Mouse (Mus musculus) erythroblast, embryonic 14.5 days (primary cell): ENCODE data around the gene Hist1h2bp. TPM values are rescaled to one million over a fixed set of nuclear protein-coding genes. Genes with fewer than 3 reads are reported as not detected.
"Not testable (repeated sequence)": the region's sequence is repeated elsewhere in the genome, so short reads cannot be mapped to it uniquely, and the experiment has no call there.

Experiments
- H3K27me3 ChIP-seq: 2 replicates; pipeline ENCODE4 v1.6.1; 2012; ENCODE audit warnings: inconsistent platforms; ENCODE audit not compliant: control insufficient read depth
- H3K36me3 ChIP-seq: 2 replicates; pipeline ENCODE4 v1.6.1; 2012; ENCODE audit warnings: mild to moderate bottlenecking, inconsistent platforms; ENCODE audit not compliant: control insufficient read depth
- H3K4me1 ChIP-seq: 2 replicates; pipeline ENCODE4 v1.6.1; 2012; ENCODE audit warnings: inconsistent platforms; ENCODE audit not compliant: control insufficient read depth
- H3K4me3 ChIP-seq: replicated peaks from 2 replicates; pipeline ENCODE3; 2012; ENCODE audit warnings: moderate library complexity, mild to moderate bottlenecking, inconsistent platforms
- H3K9me3 ChIP-seq: 2 replicates; pipeline ENCODE4 v1.6.1; 2012; ENCODE audit warnings: low read length, inconsistent platforms, mixed read lengths; ENCODE audit not compliant: control insufficient read depth
- GATA1 ChIP-seq: IDR thresholded peaks from 2 replicates; pipeline ENCODE4 v1.6.1; 2012; ENCODE audit warnings: low read length, inconsistent platforms, mixed read lengths
- TAL1 ChIP-seq: IDR thresholded peaks from 3 replicates; pipeline ENCODE4 v1.6.1; 2012; ENCODE audit warnings: low read length, inconsistent platforms, mixed read lengths
- polyA plus RNA-seq: library from polyadenylated mRNA; stranded (reverse); fragments of >175 nt; gene quantifications from 2 replicates; pipeline ENCODE4 v1.2.3, GENCODE M21; 2012

The Hist1h2bp gene
- polyA plus RNA-seq, 1 experiment = 5.1 TPM

DNA sequence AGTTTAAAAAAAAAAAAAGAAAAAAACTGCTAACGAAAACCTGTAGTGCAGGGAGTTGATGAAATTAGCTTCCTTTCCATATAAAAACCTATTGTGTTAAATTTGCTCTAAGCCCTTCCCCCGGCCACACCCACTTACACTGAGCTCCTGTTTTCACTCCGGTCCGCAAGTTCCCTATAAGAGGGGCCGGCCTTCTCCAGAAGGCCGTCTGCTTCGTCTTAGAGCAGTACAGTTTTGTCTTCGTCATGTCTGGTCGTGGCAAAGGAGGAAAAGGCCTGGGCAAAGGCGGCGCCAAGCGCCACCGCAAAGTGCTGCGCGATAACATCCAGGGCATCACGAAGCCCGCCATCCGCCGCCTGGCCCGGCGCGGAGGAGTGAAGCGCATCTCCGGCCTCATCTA lies 24.3 kb downstream of the Hist1h2bp start, which contains the start of gene Hist1h4m:
Gene Hist1h4m, plus strand, starts transcription at position 208 of the 400 bp plus-strand sequence.
- H3K4me3 ChIP-seq = peak within 1 kb of the TSS; percentile 57
- not testable (repeated sequence) for H3K36me3 ChIP-seq, H3K27me3 ChIP-seq, H3K9me3 ChIP-seq, H3K4me1 ChIP-seq

DNA sequence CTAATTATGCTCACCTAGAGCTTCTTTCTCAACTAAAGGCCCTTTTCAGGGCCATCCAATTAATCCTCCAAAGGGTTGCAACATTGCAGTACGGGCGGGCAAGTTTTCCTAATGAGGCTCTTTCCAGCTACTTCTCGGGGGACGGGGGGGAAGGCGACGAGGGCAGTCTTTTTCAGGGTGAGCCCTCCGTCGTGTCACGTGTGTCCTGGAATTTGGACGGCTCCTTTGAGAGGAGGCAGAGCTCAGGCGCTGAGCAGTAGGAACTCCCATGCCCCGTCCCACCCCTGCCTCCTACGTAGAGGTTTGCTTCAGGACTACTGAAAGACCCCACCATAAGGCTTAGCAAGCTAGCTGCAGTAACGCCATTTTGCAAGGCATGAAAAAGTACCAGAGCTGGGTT lies 24.8 kb downstream of the Hist1h2bp start:
- not testable (repeated sequence) for H3K27me3 ChIP-seq, H3K4me1 ChIP-seq, H3K9me3 ChIP-seq, H3K36me3 ChIP-seq
- H3K4me3 ChIP-seq = peak overlapping the region; percentile 57

DNA sequence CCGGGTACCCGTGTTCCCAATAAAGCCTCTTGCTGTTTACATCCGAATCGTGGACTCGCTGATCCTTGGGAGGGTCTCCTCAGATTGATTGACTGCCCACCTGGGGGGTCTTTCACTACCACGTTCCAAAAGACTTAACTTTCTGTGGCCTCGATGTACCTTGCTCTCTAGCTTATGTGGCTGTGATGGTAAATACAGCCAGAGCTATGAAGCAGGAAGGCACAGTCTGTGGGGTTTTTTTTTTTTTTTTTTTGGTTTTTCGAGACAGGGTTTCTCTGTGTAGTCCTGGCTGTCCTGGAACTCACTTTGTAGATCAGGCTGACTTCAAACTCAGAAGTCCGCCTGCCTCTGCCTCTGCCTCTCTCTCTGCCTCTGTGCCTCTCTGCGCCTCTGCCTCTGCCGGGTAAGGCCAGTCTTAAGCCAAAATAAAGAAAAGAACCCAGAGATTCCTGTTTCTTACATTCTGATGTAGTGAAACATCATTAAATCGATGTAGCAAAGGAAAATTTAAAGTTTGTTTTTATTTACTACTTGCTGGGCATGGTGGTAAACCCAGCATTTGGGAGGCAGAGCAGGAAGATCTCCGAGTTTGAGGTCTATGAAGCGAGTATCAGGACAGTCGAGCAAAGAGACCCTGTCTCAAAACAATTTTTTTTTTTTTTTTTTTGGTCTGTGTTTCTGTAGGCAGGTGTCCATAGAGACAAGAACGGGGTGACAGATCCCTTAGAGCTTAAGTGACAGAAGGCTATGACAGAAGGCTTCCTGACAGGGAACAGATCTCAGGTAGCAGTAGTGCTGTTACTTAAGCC lies 33.0 kb downstream of the Hist1h2bp start:
- H3K4me1 ChIP-seq = peaks cover 15% of the 10 kb centered on the region
- not testable (repeated sequence) for H3K9me3 ChIP-seq, H3K4me3 ChIP-seq, H3K27me3 ChIP-seq
- H3K36me3 ChIP-seq = peaks cover 32% of the 10 kb centered on the region

DNA sequence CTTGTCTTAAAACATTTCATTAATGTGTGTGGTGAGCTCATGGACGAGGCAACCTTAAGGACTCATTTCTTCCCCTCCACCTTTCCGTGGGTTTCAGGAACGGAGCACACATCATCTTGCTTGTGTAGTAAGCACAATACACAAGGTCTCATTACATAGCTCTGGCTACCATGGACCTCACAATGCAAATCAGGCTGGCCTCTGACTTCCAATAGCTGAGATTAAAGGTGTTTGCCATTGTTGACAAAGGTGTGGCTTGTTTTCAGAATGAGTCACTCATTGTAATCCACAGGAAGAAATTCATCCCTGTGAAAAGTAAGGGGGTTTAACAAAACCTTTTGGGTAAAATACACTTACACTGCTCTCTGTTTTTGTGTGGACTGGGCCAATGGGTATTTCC lies 41.2 kb downstream of the Hist1h2bp start:
- TF ChIP-seq TAL1 (no peak), GATA1 (no peak)
- H3K9me3 ChIP-seq = no peaks in the 10 kb centered on the region
- peaks cover 28% of the 10 kb centered on the region for H3K36me3 ChIP-seq
- H3K4me3 ChIP-seq = no peak overlapping the region
- peaks cover 26% of the 10 kb centered on the region for H3K4me1 ChIP-seq
- no peaks in the 10 kb centered on the region for H3K27me3 ChIP-seq

DNA sequence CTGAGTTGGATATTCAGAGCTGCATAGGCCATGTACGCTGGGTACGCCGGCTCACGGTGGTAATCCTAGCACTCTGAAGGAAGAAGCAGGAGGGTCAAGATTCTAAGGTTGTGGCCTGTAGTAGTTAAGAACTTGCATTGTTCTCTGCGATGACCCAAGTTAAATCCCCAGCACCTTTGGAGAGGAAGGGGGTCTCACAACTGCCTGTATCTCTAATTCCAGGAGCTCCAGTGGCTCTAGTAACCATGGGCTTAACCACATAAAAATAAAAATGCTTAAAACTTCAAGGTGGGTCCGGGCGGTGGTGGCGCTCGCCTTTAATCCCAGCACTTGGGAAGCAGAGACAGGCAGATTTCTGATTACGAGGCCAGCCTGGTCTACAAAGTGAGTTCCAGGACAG lies 43.1 kb downstream of the Hist1h2bp start:
- H3K27me3 ChIP-seq = no peaks in the 10 kb centered on the region
- H3K36me3 ChIP-seq = peaks cover 19% of the 10 kb centered on the region
- peak overlapping the region; percentile 55 for H3K4me3 ChIP-seq
- TF ChIP-seq TAL1 (no peak), GATA1 (no peak)
- H3K9me3 ChIP-seq = no peaks in the 10 kb centered on the region
- H3K4me1 ChIP-seq = peaks cover 24% of the 10 kb centered on the region

DNA sequence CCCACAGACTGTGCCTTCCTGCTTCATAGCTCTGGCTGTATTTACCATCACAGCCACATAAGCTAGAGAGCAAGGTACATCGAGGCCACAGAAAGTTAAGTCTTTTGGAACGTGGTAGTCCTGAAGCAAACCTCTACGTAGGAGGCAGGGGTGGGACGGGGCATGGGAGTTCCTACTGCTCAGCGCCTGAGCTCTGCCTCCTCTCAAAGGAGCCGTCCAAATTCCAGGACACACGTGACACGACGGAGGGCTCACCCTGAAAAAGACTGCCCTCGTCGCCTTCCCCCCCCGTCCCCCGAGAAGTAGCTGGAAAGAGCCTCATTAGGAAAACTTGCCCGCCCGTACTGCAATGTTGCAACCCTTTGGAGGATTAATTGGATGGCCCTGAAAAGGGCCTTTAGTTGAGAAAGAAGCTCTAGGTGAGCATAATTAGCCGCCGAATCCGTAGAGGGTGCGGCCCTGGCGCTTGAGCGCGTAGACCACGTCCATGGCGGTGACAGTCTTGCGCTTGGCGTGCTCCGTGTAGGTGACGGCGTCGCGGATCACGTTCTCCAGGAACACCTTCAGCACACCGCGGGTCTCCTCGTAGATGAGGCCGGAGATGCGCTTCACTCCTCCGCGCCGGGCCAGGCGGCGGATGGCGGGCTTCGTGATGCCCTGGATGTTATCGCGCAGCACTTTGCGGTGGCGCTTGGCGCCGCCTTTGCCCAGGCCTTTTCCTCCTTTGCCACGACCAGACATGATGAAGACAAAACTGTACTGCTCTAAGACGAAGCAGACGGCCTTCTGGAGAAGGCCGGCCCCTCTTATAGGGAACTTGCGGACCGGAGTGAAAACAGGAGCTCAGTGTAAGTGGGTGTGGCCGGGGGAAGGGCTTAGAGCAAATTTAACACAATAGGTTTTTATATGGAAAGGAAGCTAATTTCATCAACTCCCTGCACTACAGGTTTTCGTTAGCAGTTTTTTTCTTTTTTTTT lies 44.4 kb downstream of the Hist1h2bp start, which contains the start of gene Hist1h4n:
Gene Hist1h4n, minus strand, starts transcription at position 779 of the 977 bp plus-strand sequence.
- H3K4me3 ChIP-seq = peak within 1 kb of the TSS; percentile 56
- not testable (repeated sequence) for H3K36me3 ChIP-seq, H3K27me3 ChIP-seq, H3K9me3 ChIP-seq
- H3K4me1 ChIP-seq = peaks cover 19% of the 10 kb centered on the region

DNA sequence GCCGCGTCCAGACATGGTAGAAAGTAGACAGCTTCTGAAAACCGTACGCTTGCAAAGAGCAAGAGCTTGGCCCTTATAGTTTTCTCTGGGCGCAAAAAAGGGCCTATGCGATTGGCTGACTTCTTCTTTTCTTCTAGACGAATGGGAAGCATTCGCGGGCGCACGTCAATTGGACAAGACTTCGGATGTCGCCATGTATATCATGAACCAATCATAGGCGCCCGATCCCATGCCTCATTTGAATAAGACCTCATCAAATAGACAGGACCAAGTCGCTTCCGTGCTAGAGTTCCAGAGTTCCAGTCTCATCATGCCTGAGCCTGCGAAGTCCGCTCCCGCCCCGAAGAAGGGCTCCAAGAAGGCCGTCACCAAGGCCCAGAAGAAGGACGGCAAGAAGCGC lies 46.2 kb downstream of the Hist1h2bp start, which contains the start of the genes Hist1h2ap and Hist1h2br:
Gene Hist1h2ap, minus strand, starts transcription at position 47 of the 400 bp plus-strand sequence.
Gene Hist1h2br, plus strand, starts transcription at position 283 of the 400 bp plus-strand sequence.
- H3K27me3 ChIP-seq, H3K4me3 ChIP-seq, H3K9me3 ChIP-seq, H3K36me3 ChIP-seq: not testable (repeated sequence)
- H3K4me1 ChIP-seq = peaks cover 15% of the 10 kb centered on the region

Other genes with a start within 250 kb of the Hist1h2bp start
- not detected in 2 replicates for gene Olfr1366, start 244.7 kb upstream of the Hist1h2bp start, polyA plus RNA-seq
- gene Olfr1535, start 227.6 kb upstream of the Hist1h2bp start, polyA plus RNA-seq = not detected in 2 replicates
- not detected in 2 replicates for gene Olfr1364, start 205.7 kb upstream of the Hist1h2bp start, polyA plus RNA-seq
- not detected in 2 replicates for gene Olfr1362, start 173.4 kb upstream of the Hist1h2bp start, polyA plus RNA-seq
- gene Olfr11, start 144.9 kb upstream of the Hist1h2bp start, polyA plus RNA-seq = 0.04 TPM in 1 of 2 replicates, not detected in the other
- gene Olfr1361, start 124.1 kb upstream of the Hist1h2bp start, polyA plus RNA-seq = not detected in 2 replicates
- not detected in 2 replicates for gene Olfr1360, start 110.1 kb upstream of the Hist1h2bp start, polyA plus RNA-seq
- gene Olfr1359, start 89.3 kb upstream of the Hist1h2bp start, polyA plus RNA-seq = not detected in 2 replicates
- gene Hist1h2bl, start 71.3 kb upstream of the Hist1h2bp start, polyA plus RNA-seq = 2.0 and 7.9 TPM in 2 replicates
- gene Hist1h2ai, start 71.0 kb upstream of the Hist1h2bp start, polyA plus RNA-seq = 28.0 and 37.9 TPM in 2 replicates
- gene Hist1h3h, start 69.8 kb upstream of the Hist1h2bp start, polyA plus RNA-seq = 27.8 and 67.4 TPM in 2 replicates
- gene Hist1h2bm, start 65.4 kb upstream of the Hist1h2bp start, polyA plus RNA-seq = 1.8 and 3.9 TPM in 2 replicates
- gene Hist1h4j, start 52.4 kb upstream of the Hist1h2bp start, polyA plus RNA-seq = 1.3 and 2.7 TPM in 2 replicates
- gene Hist1h4k, start 37.0 kb upstream of the Hist1h2bp start, polyA plus RNA-seq = 23.3 and 64.1 TPM in 2 replicates
- gene Hist1h2ak, start 33.6 kb upstream of the Hist1h2bp start, polyA plus RNA-seq = 57.8 and 123 TPM in 2 replicates
- gene Hist1h2bn, start 33.3 kb upstream of the Hist1h2bp start, polyA plus RNA-seq = 2.7 and 5.2 TPM in 2 replicates
- gene Hist1h1b, start 6.8 kb upstream of the Hist1h2bp start, polyA plus RNA-seq = 2.6 and 5.0 TPM in 2 replicates
- gene Hist1h3i, start 4.1 kb upstream of the Hist1h2bp start, polyA plus RNA-seq = 16.8 and 41.5 TPM in 2 replicates
- gene Hist1h2an, start 243 bp upstream of the Hist1h2bp start, polyA plus RNA-seq = 15.8 and 41.3 TPM in 2 replicates
- 12.6 and 20.2 TPM in 2 replicates for gene Hist1h2bq, start 22.7 kb downstream of the Hist1h2bp start, polyA plus RNA-seq
- gene Hist1h2ao, start 23.0 kb downstream of the Hist1h2bp start, polyA plus RNA-seq = 4,119 and 4,310 TPM in 2 replicates
- gene Hist1h4m, start 24.3 kb downstream of the Hist1h2bp start, polyA plus RNA-seq = 26.4 and 43.3 TPM in 2 replicates
- 0.78 and 5.7 TPM in 2 replicates for gene Hist1h4n, start 44.7 kb downstream of the Hist1h2bp start, polyA plus RNA-seq
- 9,149 and 11,620 TPM in 2 replicates for gene Hist1h2ap, start 46.0 kb downstream of the Hist1h2bp start, polyA plus RNA-seq
- 12.4 and 21.9 TPM in 2 replicates for gene Hist1h2br, start 46.3 kb downstream of the Hist1h2bp start, polyA plus RNA-seq
- not detected in 2 replicates for gene Zfp184, start 157.6 kb downstream of the Hist1h2bp start, polyA plus RNA-seq
- not detected in 2 replicates for gene Pom121l2, start 193.7 kb downstream of the Hist1h2bp start, polyA plus RNA-seq
- gene Prss16, start 222.3 kb downstream of the Hist1h2bp start, polyA plus RNA-seq = not detected in 2 replicates
- gene Hist1h2ah, start 248.1 kb downstream of the Hist1h2bp start, polyA plus RNA-seq = 105 and 181 TPM in 2 replicates
- 6.1 and 13.9 TPM in 2 replicates for gene Hist1h2bk, start 248.4 kb downstream of the Hist1h2bp start, polyA plus RNA-seq